Mouse (Mus musculus): Measurements from ENCODE around the gene E130208F15Rik.

Gene E130208F15Rik

DNA sequence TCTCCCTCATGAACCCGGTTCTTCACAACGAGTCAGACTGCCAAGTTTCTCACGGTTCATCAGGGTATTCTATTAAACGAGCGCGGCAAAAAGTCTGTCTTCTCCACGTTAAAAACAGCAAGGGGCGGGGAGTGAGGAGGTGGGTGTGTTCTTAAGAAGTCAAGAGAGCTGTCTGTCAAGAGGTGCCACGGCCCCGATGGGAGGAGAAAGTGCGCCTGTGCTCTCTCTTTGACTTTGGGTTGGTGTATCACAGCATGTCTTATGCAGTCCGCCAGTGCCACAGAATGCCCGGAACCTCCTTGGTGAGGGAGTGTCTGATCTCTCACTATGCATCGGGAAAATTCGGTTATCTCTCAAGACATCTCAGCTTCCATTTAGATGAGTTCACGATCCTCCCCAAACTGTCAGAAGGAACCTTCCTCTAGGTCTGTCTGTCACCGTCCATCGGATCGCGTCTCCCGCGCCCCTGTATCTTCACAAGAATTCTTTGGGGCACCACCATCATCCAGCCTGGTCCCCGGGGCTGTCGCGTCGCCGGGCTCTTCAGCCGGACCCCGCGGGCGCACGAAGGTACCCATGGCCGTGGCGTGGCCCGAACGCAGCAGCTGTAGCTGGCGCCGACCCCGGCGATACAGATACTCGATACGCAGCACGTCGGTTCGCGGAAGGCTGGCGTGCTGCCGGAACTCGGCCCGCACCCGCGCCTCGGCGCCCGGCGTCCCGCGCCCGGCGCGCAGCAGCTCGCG lies at the start of gene E130208F15Rik:
Gene E130208F15Rik (plus strand): TSS at position 202 of the 746 bp plus-strand sequence.
- peak; percentile 86 for DNase-seq (ENCODE audit: low read depth)

DNA sequence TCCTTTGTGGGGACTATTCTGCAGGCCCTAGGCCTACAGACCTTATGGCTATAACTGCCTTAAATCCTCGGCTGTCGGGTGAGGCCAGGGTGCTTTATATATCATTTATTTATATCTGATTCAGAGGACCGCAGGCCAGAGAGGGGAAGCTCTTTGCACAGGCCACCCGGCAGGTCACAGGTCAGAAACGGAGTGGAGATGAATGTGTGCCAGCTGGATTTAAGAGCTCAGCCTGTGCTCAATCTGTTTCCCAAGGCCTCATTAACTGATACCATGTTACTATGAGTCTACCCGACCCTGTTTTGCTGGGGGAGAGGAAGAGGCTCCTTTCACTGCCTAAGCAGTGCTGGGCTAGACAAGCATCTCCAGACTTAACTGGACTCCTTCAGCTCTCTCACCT lies 47.2 kb upstream of the E130208F15Rik start:
- no peak for DNase-seq (ENCODE audit: low read depth)

DNA sequence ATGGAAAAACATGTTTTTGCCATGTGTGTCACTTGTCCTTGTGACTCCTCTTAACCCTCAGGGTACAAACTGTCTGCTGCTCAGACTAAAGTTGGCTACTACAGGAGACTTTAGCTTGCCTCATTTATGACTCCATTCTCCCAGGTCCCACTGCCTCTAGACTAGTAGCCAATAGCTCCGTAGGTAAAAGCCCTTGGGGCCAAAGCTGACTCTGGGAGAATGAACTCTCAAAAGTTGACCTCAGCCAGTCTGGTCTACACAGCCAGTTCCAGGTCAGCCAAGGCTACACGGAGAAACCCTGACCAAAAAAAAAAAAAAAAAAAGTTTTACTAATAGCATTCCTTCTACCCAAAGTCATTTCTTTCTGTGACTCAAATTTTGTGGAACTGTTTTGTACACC lies 42.6 kb upstream of the E130208F15Rik start:
- no peak for DNase-seq (ENCODE audit: low read depth)

DNA sequence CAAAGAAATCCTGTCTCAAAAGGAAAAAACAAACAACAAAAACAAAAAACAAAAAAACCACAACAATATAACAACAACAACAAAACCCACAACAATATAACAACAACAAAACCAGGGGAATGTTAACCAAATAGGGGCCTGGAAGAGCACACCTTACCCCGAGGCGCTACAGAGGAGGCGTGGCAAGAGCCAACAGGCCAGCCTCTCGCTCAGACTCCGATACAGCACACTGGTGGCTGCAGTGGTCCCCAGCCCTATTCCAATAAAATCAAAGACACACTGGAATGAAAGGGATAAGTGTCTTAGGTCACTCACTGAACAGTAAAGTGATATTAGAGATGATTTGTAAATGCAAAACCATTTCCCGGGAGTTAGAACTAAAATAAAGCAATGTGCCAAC lies 42.0 kb upstream of the E130208F15Rik start:
- DNase-seq (ENCODE audit: low read depth) = no peak

DNA sequence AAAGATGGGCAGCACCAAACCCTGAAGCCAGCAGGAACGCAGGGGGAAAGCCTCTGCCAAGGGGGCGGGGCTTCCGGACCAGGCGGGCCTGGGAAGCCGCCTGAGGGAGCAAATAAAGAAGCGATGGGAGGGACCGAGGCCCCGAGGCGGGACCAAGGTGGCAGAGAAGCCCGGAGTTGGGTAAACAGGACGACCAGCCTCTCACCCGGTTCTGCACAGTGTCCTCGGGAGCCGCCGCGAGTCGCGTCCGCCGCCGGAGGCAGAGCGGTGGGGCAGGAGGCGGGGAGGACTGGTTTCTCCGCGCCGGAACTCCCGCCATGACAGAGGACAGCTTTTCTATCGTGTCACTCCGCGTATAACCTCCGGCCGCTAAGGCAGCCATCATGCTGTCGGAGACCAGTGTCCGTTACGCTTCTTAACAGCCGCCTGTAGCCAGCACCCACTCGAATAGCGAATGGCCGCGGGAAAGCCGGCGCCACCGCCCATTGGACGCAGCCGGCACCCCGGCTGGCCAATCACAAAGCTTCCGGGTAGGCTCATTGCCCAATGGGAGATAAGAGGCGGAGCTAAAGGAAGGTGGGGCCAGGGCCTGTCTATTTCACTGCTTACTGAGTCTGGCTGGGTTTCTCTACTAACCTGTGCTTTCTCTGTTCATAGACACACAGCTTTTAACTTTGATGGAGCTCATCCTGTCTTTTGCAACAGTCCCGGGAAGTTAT lies 41.4 kb upstream of the E130208F15Rik start, which contains the start of the genes Thap8 and Wdr62:
Gene Thap8 (plus strand): TSS at position 144 of the 719 bp plus-strand sequence.
Gene Wdr62 (minus strand): TSS at position 469 of the 719 bp plus-strand sequence.
- peak; percentile 93 for DNase-seq (ENCODE audit: low read depth)

DNA sequence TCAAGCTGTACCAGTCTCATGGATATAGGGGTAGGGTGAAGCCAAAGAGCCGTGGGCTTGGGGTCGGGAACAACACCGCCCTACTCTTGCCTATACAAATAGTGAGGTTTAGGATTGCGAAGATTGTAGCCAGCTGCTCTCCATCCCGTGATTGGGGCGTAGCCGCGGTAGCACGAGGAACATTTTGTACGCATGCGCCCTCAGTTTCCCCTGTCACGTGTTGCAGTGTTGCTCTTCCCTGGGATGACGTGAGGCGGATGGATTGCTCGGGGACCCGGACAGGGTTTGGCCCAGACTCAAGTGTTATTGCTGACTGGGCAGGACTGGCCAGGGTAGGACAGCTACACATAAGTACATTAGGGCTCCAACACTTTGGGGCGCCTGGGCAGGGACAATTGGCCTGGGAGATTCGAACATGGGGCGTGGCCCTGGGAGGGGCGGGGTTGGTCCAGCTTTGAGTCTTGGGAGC lies 40.8 kb upstream of the E130208F15Rik start:
- peak; percentile 78 for DNase-seq (ENCODE audit: low read depth)

DNA sequence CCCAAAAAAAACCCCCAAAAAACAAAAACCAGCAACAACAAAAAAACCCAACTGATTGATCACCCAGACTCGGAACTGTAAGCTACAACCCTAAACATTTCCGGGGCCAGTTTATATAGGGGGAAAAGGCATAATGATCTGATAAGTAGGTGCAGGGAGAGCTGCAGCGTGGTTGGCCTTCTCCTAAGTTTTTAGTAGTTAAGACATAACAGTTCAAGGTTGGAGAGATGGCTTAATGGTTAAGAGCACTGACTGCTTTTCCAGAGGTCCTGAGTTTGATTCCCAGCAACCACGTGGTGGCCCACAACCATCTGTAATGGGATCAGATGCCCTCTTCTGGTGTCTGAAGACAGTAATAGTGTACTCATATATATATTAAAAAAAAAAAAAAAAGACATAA lies 40.0 kb upstream of the E130208F15Rik start:
- DNase-seq (ENCODE audit: low read depth) = no peak

DNA sequence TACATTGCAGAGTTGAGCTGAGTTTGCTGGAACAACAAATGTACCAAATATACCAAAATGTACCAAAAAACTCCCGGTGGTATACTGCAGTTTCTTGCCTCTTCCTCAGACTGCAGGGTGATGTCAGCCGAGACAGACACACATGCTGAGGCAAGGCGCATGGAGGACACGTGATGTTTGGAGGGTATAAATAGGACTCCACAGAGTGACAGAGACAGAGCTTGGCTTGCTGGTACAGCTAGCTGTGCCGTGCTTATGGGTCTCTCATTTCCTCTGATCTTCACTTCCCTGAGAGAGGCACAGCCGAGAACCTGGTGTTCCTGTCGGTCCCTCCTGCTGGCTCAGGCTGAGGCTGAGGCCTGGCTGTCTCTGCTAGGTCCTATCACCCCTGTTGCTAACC lies 38.8 kb upstream of the E130208F15Rik start:
- no peak for DNase-seq (ENCODE audit: low read depth)

DNA sequence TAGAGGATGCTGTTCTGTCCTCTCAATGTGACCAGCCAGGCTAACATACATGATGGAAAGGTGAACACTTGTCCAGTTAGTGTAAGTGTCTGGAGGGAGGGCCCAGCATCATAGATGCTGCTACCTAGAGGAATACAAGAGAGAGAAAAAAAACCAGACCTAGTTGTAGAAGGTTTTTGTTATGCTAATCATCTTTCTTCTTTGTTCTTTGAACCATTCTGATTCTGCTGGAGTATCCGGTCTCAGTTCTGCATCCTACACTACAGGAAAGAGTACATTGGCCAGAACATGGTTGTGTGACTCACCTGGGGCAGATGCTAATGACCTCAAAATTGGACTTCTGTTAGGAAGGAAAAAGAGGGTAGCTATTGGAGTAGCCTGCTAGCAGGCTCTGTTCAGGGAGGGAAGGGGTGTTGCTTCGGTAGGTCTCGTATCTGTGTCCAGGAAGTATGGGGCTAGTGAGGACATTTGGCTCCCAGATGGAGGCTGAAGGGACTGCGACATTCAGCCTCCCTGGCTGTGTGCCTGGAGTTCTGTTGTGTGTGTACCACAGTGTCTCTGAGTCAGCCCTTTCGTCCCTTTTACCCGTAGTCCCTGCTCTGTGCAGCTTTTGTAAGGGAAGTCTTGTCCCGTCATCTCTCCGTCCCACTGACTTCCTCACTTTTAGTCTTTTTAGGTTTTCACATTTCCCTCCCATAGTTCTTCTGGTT lies 34.7 kb upstream of the E130208F15Rik start:
- no peak for DNase-seq (ENCODE audit: low read depth)

DNA sequence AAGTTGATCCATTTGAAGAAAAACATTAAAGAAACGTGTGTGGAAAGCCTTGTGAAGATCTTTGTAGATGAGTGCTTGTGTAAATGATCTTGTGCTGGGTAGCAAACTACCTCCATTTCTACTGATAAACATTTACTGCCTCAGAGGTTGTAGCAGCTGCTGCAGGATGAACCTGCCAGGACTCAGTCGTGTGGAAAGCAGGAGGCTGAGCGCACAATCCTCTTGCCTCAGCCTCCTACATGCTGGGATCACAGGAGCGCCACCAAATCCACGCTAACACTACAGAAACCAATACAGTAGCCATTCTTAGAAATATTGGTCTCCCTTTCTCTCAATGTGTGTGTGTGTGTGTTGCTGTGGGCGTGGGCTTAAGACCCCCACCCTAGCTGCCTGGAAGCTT lies 33.5 kb upstream of the E130208F15Rik start:
- no peak for DNase-seq (ENCODE audit: low read depth)

DNA sequence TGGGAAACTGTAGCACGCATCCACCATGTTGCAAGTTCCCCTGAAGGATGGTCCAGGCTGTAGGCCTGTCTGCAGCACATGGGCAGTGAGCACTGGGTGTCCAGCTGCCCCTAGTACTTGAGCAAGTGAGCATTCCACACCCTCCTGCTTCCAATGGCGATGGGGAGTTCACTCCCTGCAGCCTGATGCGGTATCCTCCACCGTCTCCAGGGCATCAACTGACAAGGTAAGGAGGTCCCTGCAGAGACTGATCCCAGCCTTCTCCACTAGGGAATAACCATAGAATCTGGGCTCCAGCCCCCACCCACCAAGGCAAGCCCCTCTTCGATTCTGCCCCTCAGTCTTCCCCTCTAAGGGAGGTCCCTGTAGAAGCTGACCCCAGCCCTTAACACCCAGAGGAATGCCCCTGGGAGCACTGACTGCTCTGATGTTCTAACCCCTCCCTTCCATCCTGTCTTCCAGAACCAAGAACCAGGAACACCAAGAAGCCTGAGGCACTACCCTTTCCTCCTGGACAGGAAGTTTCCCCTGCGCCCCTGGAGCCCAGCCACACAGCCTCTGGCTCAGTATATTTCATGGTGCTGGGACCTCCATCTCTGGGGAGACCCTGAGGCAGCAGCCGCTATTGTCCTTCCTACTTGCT lies 32.3 kb upstream of the E130208F15Rik start:
- DNase-seq (ENCODE audit: low read depth) = no peak

DNA sequence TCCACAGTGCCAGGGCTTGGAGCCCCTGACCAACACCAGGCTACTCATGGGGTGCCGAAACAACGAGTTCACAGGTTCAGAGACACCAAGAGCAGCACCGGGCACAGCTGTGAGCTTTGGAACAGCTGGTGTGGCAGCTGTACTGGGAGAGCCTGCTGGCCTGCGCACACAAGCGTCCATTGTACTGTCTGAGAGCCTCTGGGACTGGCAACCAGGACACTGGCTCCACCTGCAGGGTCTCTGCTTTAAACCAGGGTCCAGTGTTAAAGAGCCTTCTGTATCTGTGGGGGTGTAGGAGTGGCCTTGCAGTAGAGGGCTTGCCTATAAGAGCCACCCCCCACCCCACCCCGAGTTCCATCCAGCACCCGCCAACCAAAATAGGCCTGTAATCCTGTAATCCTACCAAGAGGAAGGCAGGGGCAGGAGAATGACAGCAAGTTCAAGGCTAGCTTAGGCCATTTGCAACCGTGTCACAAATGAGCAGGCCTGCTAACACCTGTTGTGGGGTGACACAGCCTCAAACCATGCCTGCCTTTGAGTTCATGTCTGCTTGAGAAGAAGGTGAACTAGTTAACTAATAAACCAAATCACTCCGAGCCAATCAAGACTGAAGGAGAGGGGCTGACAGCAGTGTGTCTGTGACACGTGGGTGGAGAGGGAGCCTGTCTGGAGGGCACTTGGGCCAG lies 31.7 kb upstream of the E130208F15Rik start:
- DNase-seq (ENCODE audit: low read depth) = no peak

DNA sequence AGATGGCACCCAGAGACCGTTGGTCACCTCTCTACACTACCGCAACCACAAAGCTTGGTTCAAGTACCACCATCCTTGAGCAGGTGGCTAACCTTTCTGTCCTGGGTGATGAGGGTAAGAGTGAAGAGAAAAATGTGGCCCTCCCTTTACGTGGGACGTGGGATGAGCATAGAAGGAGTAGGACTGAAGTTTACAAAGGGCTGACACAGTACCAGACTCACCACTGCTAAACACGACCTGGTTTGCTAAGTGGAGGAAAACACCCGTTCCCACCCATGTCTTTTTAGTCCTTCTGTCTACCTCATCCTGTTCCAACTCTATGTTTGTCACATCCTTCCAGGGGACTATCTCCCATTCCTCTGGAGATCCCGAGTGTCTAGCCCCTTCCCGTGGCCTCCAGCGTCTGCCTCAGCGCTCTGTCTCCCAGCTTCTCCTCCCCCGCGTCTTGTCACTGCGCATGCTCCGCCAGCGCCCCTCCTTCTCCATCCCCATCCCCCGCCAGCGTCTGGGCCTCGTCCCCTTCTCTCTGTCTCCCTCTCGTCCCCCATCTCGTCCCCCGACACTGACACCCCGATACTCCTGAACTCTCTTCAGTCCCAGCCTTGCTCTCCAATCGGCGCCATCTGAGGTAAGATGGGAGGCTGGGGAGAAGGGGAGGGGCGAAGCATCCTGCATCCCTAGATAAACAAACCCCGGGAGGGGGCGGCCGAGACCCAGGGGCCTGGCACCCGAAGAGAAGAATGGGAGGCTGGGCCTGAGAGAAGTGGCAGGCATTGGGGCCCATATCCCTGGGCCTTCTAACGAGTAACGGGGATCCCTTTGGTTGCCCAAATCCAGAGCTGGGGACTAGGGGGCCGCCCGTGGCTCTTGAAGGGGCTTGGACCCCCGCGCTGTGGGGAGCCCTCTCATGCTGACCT lies 30.1 kb upstream of the E130208F15Rik start, which contains the start of gene Clip3:
Gene Clip3 (plus strand): TSS at position 514 of the 917 bp plus-strand sequence.
- no peak for DNase-seq (ENCODE audit: low read depth)

DNA sequence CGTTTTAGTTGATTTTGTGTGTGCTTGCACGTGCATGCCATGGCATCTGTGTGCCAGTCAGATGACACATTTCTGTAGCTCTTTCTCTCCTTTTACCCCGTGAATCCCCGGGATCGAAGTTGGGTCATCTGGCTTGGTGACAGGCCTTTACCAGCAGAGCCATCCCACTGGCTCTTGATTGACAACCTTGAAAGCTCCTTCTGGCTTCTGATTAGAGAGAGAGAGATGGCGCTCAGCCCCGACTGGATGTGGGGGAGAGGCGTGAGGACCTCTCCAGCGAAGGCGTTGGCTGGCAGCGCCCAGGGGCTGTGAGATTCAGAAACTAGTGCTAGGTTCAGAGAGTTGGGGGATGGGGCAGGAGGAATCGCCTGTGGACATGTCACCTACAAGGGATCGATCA lies 27.7 kb upstream of the E130208F15Rik start:
- DNase-seq (ENCODE audit: low read depth) = no peak

DNA sequence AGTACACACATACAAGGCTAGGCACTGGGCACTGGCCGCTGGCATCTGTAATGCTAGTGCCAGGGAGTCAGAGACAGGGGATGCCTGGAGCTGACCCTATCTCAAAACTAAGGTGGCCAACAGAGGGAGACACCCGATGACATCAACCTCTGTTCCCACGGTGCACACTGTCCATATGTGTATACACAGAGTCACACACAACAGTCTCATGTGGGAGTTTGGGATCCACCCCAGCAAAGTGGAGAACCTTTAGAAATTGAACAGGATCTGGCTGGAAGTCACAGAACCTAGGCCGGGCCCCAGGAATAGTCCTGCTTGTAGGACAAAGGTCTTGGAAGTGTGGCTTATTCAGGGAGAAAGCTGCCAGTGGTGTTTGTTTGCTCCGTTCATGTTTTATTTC lies 27.2 kb upstream of the E130208F15Rik start:
- DNase-seq (ENCODE audit: low read depth) = no peak

DNA sequence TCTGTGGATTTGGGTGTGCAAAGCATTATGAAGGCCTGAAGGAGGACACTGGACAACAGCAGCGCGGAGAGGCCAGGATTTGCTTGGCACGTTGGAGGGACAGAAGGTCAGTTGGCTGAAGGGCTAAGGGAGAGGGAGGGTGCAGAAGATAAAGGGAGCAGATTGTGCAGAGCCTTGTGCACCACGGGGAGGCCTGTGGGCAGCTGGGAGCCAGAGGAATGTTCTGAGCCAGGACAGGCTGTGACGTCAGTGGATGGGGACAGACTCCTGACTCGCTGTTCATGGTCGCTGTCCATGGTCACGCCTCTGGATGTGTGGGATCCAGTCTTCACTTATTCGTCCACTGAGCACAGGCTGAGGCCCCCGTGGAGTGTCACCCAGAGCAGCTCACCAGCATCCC lies 26.4 kb upstream of the E130208F15Rik start:
- DNase-seq (ENCODE audit: low read depth) = no peak

DNA sequence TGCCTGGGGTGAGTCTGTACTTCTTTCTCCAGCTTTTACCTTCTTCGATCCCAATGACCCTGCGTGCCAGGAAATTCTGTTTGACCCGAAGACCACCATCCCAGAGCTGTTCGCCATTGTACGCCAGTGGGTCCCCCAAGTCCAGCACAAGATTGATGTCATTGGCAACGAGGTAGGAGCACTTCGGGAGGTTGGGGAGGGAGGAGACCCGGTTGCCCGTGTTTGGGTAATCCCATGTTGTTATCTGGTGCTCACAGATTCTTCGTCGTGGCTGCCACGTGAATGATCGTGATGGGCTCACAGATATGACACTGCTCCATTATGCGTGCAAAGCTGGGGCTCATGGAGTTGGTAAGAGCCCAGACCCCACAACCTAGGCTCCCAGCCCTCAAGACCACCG lies 24.7 kb upstream of the E130208F15Rik start:
- no peak for DNase-seq (ENCODE audit: low read depth)

DNA sequence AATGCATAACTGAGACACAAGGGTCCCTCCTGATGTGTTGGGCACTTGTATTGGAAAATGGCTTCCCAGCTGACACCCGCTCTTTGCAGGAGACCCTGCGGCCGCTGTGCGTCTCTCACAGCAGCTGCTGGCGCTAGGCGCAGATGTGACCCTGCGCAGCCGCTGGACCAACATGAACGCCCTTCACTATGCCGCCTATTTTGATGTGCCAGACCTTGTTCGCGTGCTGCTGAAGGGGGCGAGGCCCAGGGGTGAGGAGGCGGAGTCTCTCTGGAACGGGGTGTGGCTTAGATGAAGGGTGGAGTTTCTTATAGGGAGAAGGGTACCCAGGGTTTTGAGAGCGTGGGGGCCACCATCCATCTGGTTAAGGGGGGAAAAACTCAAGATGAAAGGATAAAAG lies 24.3 kb upstream of the E130208F15Rik start:
- DNase-seq (ENCODE audit: low read depth) = no peak

DNA sequence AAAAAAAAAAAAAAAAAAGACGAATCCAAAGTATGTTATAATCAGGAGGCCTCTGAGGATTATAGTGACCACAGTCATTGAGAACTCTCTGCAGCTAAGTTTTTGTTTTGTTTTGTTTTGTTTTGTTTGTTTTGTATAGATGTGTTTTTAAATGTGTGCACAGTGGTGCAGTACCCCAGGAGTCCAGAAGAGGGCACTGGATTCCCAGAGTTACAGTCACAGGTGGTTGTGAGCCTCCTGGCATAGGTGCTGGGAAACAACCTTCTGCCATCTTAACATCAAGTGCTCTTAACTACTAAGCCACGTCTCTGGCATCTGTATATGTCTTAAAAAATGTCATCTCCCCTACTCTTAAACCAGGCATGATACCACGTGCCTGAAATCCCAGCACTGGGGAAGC lies 20.6 kb upstream of the E130208F15Rik start:
- peak; percentile 35 for DNase-seq (ENCODE audit: low read depth)

DNA sequence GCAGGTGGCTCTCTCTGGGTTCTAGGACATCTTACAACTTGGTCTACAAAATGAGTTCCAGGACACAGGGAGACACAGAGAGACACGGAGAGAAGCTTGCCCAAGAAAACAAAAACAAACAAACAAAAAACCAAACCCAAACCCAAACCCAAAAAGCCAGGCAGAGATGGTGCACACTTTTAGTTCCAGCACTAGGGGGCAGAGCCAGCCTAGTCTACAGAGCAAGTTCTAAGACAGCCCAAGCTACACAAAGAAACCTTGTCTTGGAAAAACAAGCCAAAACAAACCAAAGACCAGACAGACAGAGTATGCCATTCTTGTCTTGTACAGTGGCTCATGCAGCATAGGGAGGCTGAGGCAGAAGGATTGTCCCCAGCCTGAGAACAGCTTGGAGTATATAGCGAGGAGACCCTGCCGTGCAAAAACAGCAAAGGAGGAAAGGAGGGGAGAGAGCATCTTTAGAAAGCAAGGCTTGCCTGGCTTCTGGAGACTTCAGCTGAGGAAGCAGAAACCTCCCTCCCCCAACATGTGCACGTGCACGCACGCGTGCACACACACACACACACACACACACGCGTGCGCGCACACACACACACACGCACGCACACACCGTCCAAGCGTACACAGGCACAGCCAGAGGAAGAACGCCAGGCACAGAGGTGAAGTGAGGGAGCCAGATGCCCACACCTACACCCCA lies 15.3 kb upstream of the E130208F15Rik start:
- DNase-seq (ENCODE audit: low read depth) = no peak
